Mouse (Mus musculus) lung, embryonic 16.5 days (tissue): ENCODE measurements around the gene Chka. TPM values are rescaled to one million over a fixed set of nuclear protein-coding genes. Genes with fewer than 3 reads are reported as not detected.
A peak's percentile ranks its signal among the peaks of the same experiment; 100 is the strongest.

Experiments used
- ATAC-seq: fragments of 200-750 bp; cut with Nextera tagmentation; 2 replicates; pipeline ENCODE4 v1.8.0; 2017; ENCODE audit warnings: low read depth, mild to moderate bottlenecking, moderate library complexity
- H3K27ac ChIP-seq: fragments of 300-500 bp; sonication (generic); 2 replicates; pipeline ENCODE4 v1.5.1; 2014; ENCODE audit warnings: mild to moderate bottlenecking, control low read depth, low read length
- H3K27me3 ChIP-seq: fragments of 300-500 bp; sonication (generic); 2 replicates; pipeline ENCODE4 v1.6.1; 2014; ENCODE audit warnings: low read depth, low read length, mixed read lengths; ENCODE audit not compliant: control insufficient read depth, insufficient read depth
- H3K36me3 ChIP-seq: fragments of 300-500 bp; sonication (generic); 2 replicates; pipeline ENCODE4 v1.6.1; 2014; ENCODE audit warnings: low read length; ENCODE audit not compliant: control insufficient read depth, insufficient read depth
- H3K4me1 ChIP-seq: fragments of 300-500 bp; sonication (generic); replicated peaks from 2 replicates; pipeline ENCODE4 v1.6.1; 2014; ENCODE audit warnings: low read length, mixed read lengths; ENCODE audit not compliant: control insufficient read depth, insufficient read depth
- H3K4me2 ChIP-seq: fragments of 300-500 bp; sonication (generic); 2 replicates; pipeline ENCODE4 v1.6.1; 2014; ENCODE audit warnings: low read depth, low read length, control low read depth
- H3K4me3 ChIP-seq: fragments of 300-500 bp; sonication (generic); 2 replicates; pipeline ENCODE4 v1.5.1; 2014; ENCODE audit warnings: mild to moderate bottlenecking, low read length, control low read depth
- H3K9ac ChIP-seq: fragments of 300-500 bp; sonication (generic); 2 replicates; pipeline ENCODE4 v1.6.1; 2014; ENCODE audit warnings: low read length, control low read depth
- H3K9me3 ChIP-seq: fragments of 300-500 bp; sonication (generic); 2 replicates; pipeline ENCODE4 v1.6.1; 2016; ENCODE audit warnings: low read length; ENCODE audit not compliant: control insufficient read depth
- WGBS: fragments of 180-500 bp; shearing (Covaris S2); extraction: QIAGEN DNeasy Blood & Tissue Kit; methylation state at CpG from one replicate; pipeline ENCODE4 v1.1.7; 2014; 5-methylcytosine and 5-hydroxymethylcytosine counted together
- polyA plus RNA-seq: library from polyadenylated mRNA; unstranded; fragments of >200 nt; fragmentation: Nextera tagmentation; extraction: Ambion mirVana; gene quantifications from 2 replicates; pipeline ENCODE4 v1.2.1, GENCODE M21; 2015

Gene Chka
- polyA plus RNA-seq = 56.8 and 60.0 TPM in 2 replicates

GRCm38 (mm10) chr19:3851502-3851962 is at the start of gene Chka:
Chka (plus strand) TSS chr19:3851773.
- under 1% methylated on average over 44 of the region's 54 CpGs for WGBS
- peak; percentile 98 for ATAC-seq
- Histone ChIP-seq H3K4me1 (peaks cover 31% of the 10 kb centered on the region), H3K27ac (peak within 1 kb of the TSS; percentile 98), H3K4me3 (peak within 1 kb of the TSS; percentile 88), H3K27me3 (no peaks in the 10 kb centered on the region), H3K4me2 (peak within 1 kb of the TSS; percentile 81), H3K9me3 (no peaks in the 10 kb centered on the region), H3K9ac (peak within 1 kb of the TSS; percentile 92), H3K36me3 (no peaks in the 10 kb centered on the region)

GRCm38 (mm10) chr19:3805526-3805925 is 46.0 kb upstream of the Chka start:
- Histone ChIP-seq H3K36me3 (peaks cover 49% of the 10 kb centered on the region), H3K27me3 (no peaks in the 10 kb centered on the region), H3K4me3 (no peak overlapping the region), H3K9me3 (no peaks in the 10 kb centered on the region), H3K9ac (no peak overlapping the region), H3K27ac (no peak overlapping the region), H3K4me2 (no peak overlapping the region), H3K4me1 (0 out of 2 replicates have a peak, but pooled peaks cover 3% of the 10 kb centered on the region)
- no peak for ATAC-seq
- WGBS = 87% methylated on average over 7 of the region's 7 CpGs

- peak overlapping the region; percentile 52 for H3K27ac ChIP-seq
- no peak overlapping the region for H3K4me2 ChIP-seq
- 72% methylated on average over 10 of the region's 10 CpGs for WGBS
- no peak overlapping the region for H3K4me3 ChIP-seq
- peaks cover 8% of the 10 kb centered on the region; the same call in 1 of the 2 replicates for H3K4me1 ChIP-seq
- H3K9ac ChIP-seq = no peak overlapping the region
- ATAC-seq = peak; percentile 59; the same call in 1 of the 2 replicates
- H3K9me3 ChIP-seq = no peaks in the 10 kb centered on the region
- H3K36me3 ChIP-seq = peaks cover 34% of the 10 kb centered on the region
- no peaks in the 10 kb centered on the region for H3K27me3 ChIP-seq
These were observed 40.9 kb upstream of the Chka start for GRCm38 (mm10) chr19:3810536-3811233.

GRCm38 (mm10) chr19:3814461-3814860 is 37.1 kb upstream of the Chka start:
- H3K4me2 ChIP-seq = no peak overlapping the region
- no peak overlapping the region for H3K27ac ChIP-seq
- WGBS = 80% methylated on average over 10 of the region's 10 CpGs
- peaks cover 25% of the 10 kb centered on the region for H3K36me3 ChIP-seq
- H3K27me3 ChIP-seq = no peaks in the 10 kb centered on the region
- H3K9ac ChIP-seq = no peak overlapping the region
- H3K4me1 ChIP-seq = peaks cover 8% of the 10 kb centered on the region; the same call in 1 of the 2 replicates
- no peak for ATAC-seq
- no peak overlapping the region for H3K4me3 ChIP-seq
- no peaks in the 10 kb centered on the region for H3K9me3 ChIP-seq

- Histone ChIP-seq H3K4me2 (no peak overlapping the region), H3K9ac (no peak overlapping the region), H3K36me3 (peaks cover 25% of the 10 kb centered on the region), H3K4me1 (peaks cover 5% of the 10 kb centered on the region; the same call in 1 of the 2 replicates), H3K27ac (no peak overlapping the region), H3K9me3 (no peaks in the 10 kb centered on the region), H3K27me3 (no peaks in the 10 kb centered on the region), H3K4me3 (no peak overlapping the region)
- 77% methylated on average over 12 of the region's 12 CpGs for WGBS
- ATAC-seq = no peak
These were observed 35.7 kb upstream of the Chka start for GRCm38 (mm10) chr19:3815824-3816223.

- no peaks in the 10 kb centered on the region for H3K9me3 ChIP-seq
- no peak overlapping the region for H3K9ac ChIP-seq
- no peak overlapping the region for H3K4me2 ChIP-seq
- no peak overlapping the region for H3K27ac ChIP-seq
- no peak overlapping the region for H3K4me3 ChIP-seq
- WGBS = 54% methylated on average over 2 of the region's 2 CpGs
- H3K36me3 ChIP-seq = peaks cover 24% of the 10 kb centered on the region
- no peak for ATAC-seq
- H3K4me1 ChIP-seq = no peaks in the 10 kb centered on the region
- no peaks in the 10 kb centered on the region for H3K27me3 ChIP-seq
These were observed 32.5 kb upstream of the Chka start for GRCm38 (mm10) chr19:3819080-3819479.

- Histone ChIP-seq H3K4me3 (no peak overlapping the region), H3K36me3 (peaks cover 15% of the 10 kb centered on the region), H3K4me2 (no peak overlapping the region), H3K4me1 (no peaks in the 10 kb centered on the region), H3K9ac (no peak overlapping the region), H3K9me3 (no peaks in the 10 kb centered on the region), H3K27me3 (no peaks in the 10 kb centered on the region), H3K27ac (no peak overlapping the region)
- 54% methylated on average over 2 of the region's 2 CpGs for WGBS
- ATAC-seq = no peak
These were observed 31.6 kb upstream of the Chka start for GRCm38 (mm10) chr19:3819899-3820444.

- Histone ChIP-seq H3K9ac (no peak overlapping the region), H3K9me3 (no peaks in the 10 kb centered on the region), H3K36me3 (no peaks in the 10 kb centered on the region), H3K4me2 (no peak overlapping the region), H3K27me3 (no peaks in the 10 kb centered on the region), H3K4me3 (no peak overlapping the region), H3K4me1 (no peaks in the 10 kb centered on the region), H3K27ac (no peak overlapping the region)
- ATAC-seq = no peak
These were observed 26.5 kb upstream of the Chka start for GRCm38 (mm10) chr19:3825044-3825443.

GRCm38 (mm10) chr19:3829863-3830262 is 21.7 kb upstream of the Chka start:
- ATAC-seq = no peak

More at GRCm38 (mm10) chr19:3829863-3830262, 21.7 kb upstream of the Chka start:
- 84% methylated on average over 3 of the region's 3 CpGs for WGBS
- Histone ChIP-seq H3K9me3 (no peaks in the 10 kb centered on the region), H3K27ac (no peak overlapping the region), H3K36me3 (no peaks in the 10 kb centered on the region), H3K4me2 (no peak overlapping the region), H3K27me3 (no peaks in the 10 kb centered on the region), H3K4me1 (peaks cover 14% of the 10 kb centered on the region), H3K4me3 (no peak overlapping the region), H3K9ac (no peak overlapping the region)
